Mouse (Mus musculus) limb, embryonic 12.5 days (tissue): ENCODE measurements around the gene Gpi1. TPM values are rescaled to one million over a fixed set of nuclear protein-coding genes. Genes with fewer than 3 reads are reported as not detected.
"Not testable (repeated sequence)": the region's sequence is repeated elsewhere in the genome, so short reads cannot be mapped to it uniquely, and the experiment has no call there.

Experiments
- ATAC-seq: fragments of 200-750 bp; cut with Nextera tagmentation; 2 replicates; pipeline ENCODE4 v1.8.0; 2017; ENCODE audit warnings: low read depth, moderate TSS enrichment; ENCODE audit not compliant: insufficient number of reproducible peaks, insufficient read depth, low FRiP score, low TSS enrichment
- H3K27ac ChIP-seq: fragments of 300-500 bp; sonication (generic); 2 replicates; pipeline ENCODE4 v1.5.1; 2016; ENCODE audit warnings: mild to moderate bottlenecking, moderate library complexity
- H3K27me3 ChIP-seq: fragments of 300-500 bp; sonication (generic); 2 replicates; pipeline ENCODE4 v1.6.1; 2016; ENCODE audit warnings: mild to moderate bottlenecking, moderate library complexity
- H3K36me3 ChIP-seq: fragments of 300-500 bp; sonication (generic); 2 replicates; pipeline ENCODE4 v1.6.1; 2016; ENCODE audit warnings: mild to moderate bottlenecking, moderate library complexity
- H3K4me1 ChIP-seq: fragments of 300-500 bp; sonication (generic); replicated peaks from 2 replicates; pipeline ENCODE4 v1.6.1; 2016
- H3K4me2 ChIP-seq: fragments of 300-500 bp; sonication (generic); 2 replicates; pipeline ENCODE4 v1.6.1; 2016; ENCODE audit warnings: mild to moderate bottlenecking, moderate library complexity
- H3K4me3 ChIP-seq: fragments of 300-500 bp; sonication (generic); replicated peaks from 2 replicates; pipeline ENCODE4 v1.5.1; 2016; ENCODE audit warnings: mild to moderate bottlenecking
- H3K9ac ChIP-seq: fragments of 300-500 bp; sonication (generic); replicated peaks from 2 replicates; pipeline ENCODE4 v1.6.1; 2016; ENCODE audit warnings: mild to moderate bottlenecking, moderate library complexity
- H3K9me3 ChIP-seq: fragments of 300-500 bp; sonication (generic); 2 replicates; pipeline ENCODE4 v1.6.1; 2016; ENCODE audit warnings: mild to moderate bottlenecking, moderate library complexity
- WGBS: fragments of 180-500 bp; shearing (Covaris S2); methylation state at CpG from one replicate; pipeline ENCODE4 v1.1.7; 2016; 5-methylcytosine and 5-hydroxymethylcytosine counted together
- polyA plus RNA-seq: library from polyadenylated mRNA; unstranded; fragments of >200 nt; fragmentation: Nextera tagmentation; extraction: Ambion mirVana; gene quantifications from 2 replicates; pipeline ENCODE4 v1.2.1, GENCODE M21; 2016

Gpi1 gene
- polyA plus RNA-seq, 1 experiment from 2014 or later, result 262 TPM

- Histone ChIP-seq H3K9me3 (no peaks in the 10 kb centered on the region), H3K27me3 (no peaks in the 10 kb centered on the region), H3K9ac (no peak overlapping the region), H3K4me1 (no peaks in the 10 kb centered on the region), H3K4me3 (no peak overlapping the region), H3K36me3 (peaks cover 100% of the 10 kb centered on the region), H3K4me2 (no peak overlapping the region), H3K27ac (no peak overlapping the region)
- WGBS, result 90% methylated on average over 9 of the region's 9 CpGs
- no peak for ATAC-seq
Measured at GRCm38 (mm10) chr7:34208027-34208745, 21.9 kb downstream of the Gpi1 start.

- Histone ChIP-seq H3K27me3 (no peaks in the 10 kb centered on the region), H3K36me3 (peaks cover 100% of the 10 kb centered on the region), H3K9me3 (no peaks in the 10 kb centered on the region), H3K4me1 (no peaks in the 10 kb centered on the region), H3K27ac (no peak overlapping the region), H3K9ac (no peak overlapping the region), H3K4me3 (no peak overlapping the region), H3K4me2 (no peak overlapping the region)
- ATAC-seq, result no peak
- 93% methylated on average over 6 of the region's 6 CpGs for WGBS
Measured at GRCm38 (mm10) chr7:34206331-34206730, 23.8 kb downstream of the Gpi1 start.

- not testable (repeated sequence) for H3K9me3 ChIP-seq, H3K4me2 ChIP-seq, H3K27ac ChIP-seq, H3K4me3 ChIP-seq, ATAC-seq, H3K9ac ChIP-seq, H3K4me1 ChIP-seq, H3K27me3 ChIP-seq
- peaks cover 69% of the 10 kb centered on the region for H3K36me3 ChIP-seq
- WGBS, result 94% methylated on average over 10 of the region's 10 CpGs
Measured at GRCm38 (mm10) chr7:34202147-34202546, 28.0 kb downstream of the Gpi1 start.

- ATAC-seq, result no peak
Measured at GRCm38 (mm10) chr7:34200829-34201228, 29.3 kb downstream of the Gpi1 start.

GRCm38 (mm10) chr7:34198346-34198745, 31.8 kb downstream of the Gpi1 start:
- Histone ChIP-seq H3K27me3 (no peaks in the 10 kb centered on the region), H3K9me3 (no peaks in the 10 kb centered on the region), H3K27ac (no peak overlapping the region), H3K36me3 (peaks cover 40% of the 10 kb centered on the region), H3K4me1 (peaks cover 7% of the 10 kb centered on the region; the same call in 1 of the 2 replicates), H3K4me3 (no peak overlapping the region), H3K4me2 (no peak overlapping the region), H3K9ac (no peak overlapping the region)
- WGBS, result 45% methylated on average over 3 of the region's 3 CpGs
- no peak for ATAC-seq

More at GRCm38 (mm10) chr7:34200829-34201228, 29.3 kb downstream of the Gpi1 start:
- Histone ChIP-seq H3K36me3 (peaks cover 56% of the 10 kb centered on the region), H3K4me1 (no peaks in the 10 kb centered on the region), H3K27ac (no peak overlapping the region), H3K4me2 (no peak overlapping the region), H3K4me3 (no peak overlapping the region), H3K9ac (no peak overlapping the region), H3K27me3 (no peaks in the 10 kb centered on the region), H3K9me3 (no peaks in the 10 kb centered on the region)
- WGBS, result 92% methylated on average over 2 of the region's 2 CpGs

- peak within 1 kb of the TSS; percentile 82 for H3K4me2 ChIP-seq
- 3% methylated on average over 69 of the region's 70 CpGs for WGBS
- peak; percentile 89 for ATAC-seq
- no peaks in the 10 kb centered on the region for H3K9me3 ChIP-seq
- peak within 1 kb of the TSS; percentile 89 for H3K9ac ChIP-seq
- peak within 1 kb of the TSS; percentile 64; the same call in 1 of the 2 replicates for H3K27ac ChIP-seq
- peak within 1 kb of the TSS; percentile 97 for H3K4me3 ChIP-seq
- H3K4me1 ChIP-seq, result peaks cover 7% of the 10 kb centered on the region; the same call in 1 of the 2 replicates
- H3K27me3 ChIP-seq, result no peaks in the 10 kb centered on the region
- H3K36me3 ChIP-seq, result peaks cover 35% of the 10 kb centered on the region
Measured at GRCm38 (mm10) chr7:34196132-34197128, 33.7 kb downstream of the Gpi1 start, which contains the start of gene Pdcd2l. Pdcd2l (minus strand) TSS chr7:34196661.

GRCm38 (mm10) chr7:34195632-34196031, 34.5 kb downstream of the Gpi1 start:
- Histone ChIP-seq H3K4me2 (peak overlapping the region; percentile 82), H3K4me3 (peak overlapping the region; percentile 97), H3K27ac (no peak overlapping the region; the same call in 1 of the 2 replicates), H3K36me3 (peaks cover 29% of the 10 kb centered on the region), H3K9me3 (no peaks in the 10 kb centered on the region), H3K9ac (peak overlapping the region; percentile 89), H3K27me3 (no peaks in the 10 kb centered on the region), H3K4me1 (peaks cover 7% of the 10 kb centered on the region; the same call in 1 of the 2 replicates)
- 0 out of 2 replicates have a peak, but pooled peaks have one; percentile 23 for ATAC-seq
- 56% methylated on average over 3 of the region's 3 CpGs for WGBS

GRCm38 (mm10) chr7:34192825-34193224, 37.3 kb downstream of the Gpi1 start:
- no peak overlapping the region for H3K4me2 ChIP-seq
- no peaks in the 10 kb centered on the region for H3K27me3 ChIP-seq
- H3K4me3 ChIP-seq, result no peak overlapping the region
- no peak overlapping the region for H3K27ac ChIP-seq
- WGBS, result 91% methylated on average over 6 of the region's 6 CpGs
- peaks cover 7% of the 10 kb centered on the region; the same call in 1 of the 2 replicates for H3K4me1 ChIP-seq
- no peaks in the 10 kb centered on the region for H3K9me3 ChIP-seq
- peaks cover 47% of the 10 kb centered on the region for H3K36me3 ChIP-seq
- ATAC-seq, result no peak
- no peak overlapping the region for H3K9ac ChIP-seq

GRCm38 (mm10) chr7:34189376-34189989, 40.7 kb downstream of the Gpi1 start:
- H3K36me3 ChIP-seq, result peaks cover 75% of the 10 kb centered on the region
- ATAC-seq, result no peak

GRCm38 (mm10) chr7:34183794-34184193, 46.3 kb downstream of the Gpi1 start:
- 85% methylated on average over 3 of the region's 3 CpGs for WGBS
- Histone ChIP-seq H3K27me3 (no peaks in the 10 kb centered on the region), H3K36me3 (peaks cover 55% of the 10 kb centered on the region), H3K9me3 (no peaks in the 10 kb centered on the region), H3K9ac (no peak overlapping the region), H3K4me3 (no peak overlapping the region), H3K4me1 (no peaks in the 10 kb centered on the region), H3K27ac (no peak overlapping the region), H3K4me2 (no peak overlapping the region)
- ATAC-seq, result no peak

More at GRCm38 (mm10) chr7:34189376-34189989, 40.7 kb downstream of the Gpi1 start:
- no peak overlapping the region for H3K9ac ChIP-seq
- H3K9me3 ChIP-seq, result no peaks in the 10 kb centered on the region
- H3K27me3 ChIP-seq, result no peaks in the 10 kb centered on the region
- no peak overlapping the region for H3K4me2 ChIP-seq
- H3K4me1 ChIP-seq, result no peaks in the 10 kb centered on the region
- no peak overlapping the region for H3K4me3 ChIP-seq
- no peak overlapping the region for H3K27ac ChIP-seq
- WGBS, result 90% methylated on average over 12 of the region's 12 CpGs
